Mouse (Mus musculus): ENCODE results near the gene Zbtb16. TPM values are rescaled to one million over a fixed set of nuclear protein-coding genes. Genes with fewer than 3 reads are reported as not detected.
A peak's percentile ranks its signal among the peaks of the same experiment; 100 is the strongest.

The Zbtb16 gene
- polyA plus RNA-seq, 1 experiment from 2014 or later = 13.3 TPM

DNA sequence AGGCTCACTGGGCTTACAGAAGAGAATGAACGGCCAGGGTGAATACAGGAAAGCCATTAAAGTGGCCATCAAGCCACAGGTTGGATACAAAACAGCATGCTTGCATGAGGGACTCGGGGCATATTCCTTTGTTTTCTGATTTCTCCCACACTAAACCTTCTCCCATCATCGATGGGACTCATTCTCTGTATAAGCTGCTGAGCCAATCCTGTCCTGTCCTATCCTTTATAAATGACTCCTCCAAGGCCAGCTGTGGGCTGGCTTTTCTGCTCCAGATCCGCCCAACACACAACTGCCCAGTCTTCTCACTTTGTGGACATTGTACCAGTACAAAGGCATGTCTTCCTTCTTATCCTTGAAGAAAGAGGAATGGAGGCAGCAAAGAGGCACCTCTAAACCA, 134.7 kb downstream of the Zbtb16 start:
- no peak overlapping the region for H3K4me3 ChIP-seq (ENCODE audit: low read length)
- H3K27ac ChIP-seq (ENCODE audit: low read length) = no peak overlapping the region
- WGBS = 67% methylated on average over 4 of the region's 4 CpGs

DNA sequence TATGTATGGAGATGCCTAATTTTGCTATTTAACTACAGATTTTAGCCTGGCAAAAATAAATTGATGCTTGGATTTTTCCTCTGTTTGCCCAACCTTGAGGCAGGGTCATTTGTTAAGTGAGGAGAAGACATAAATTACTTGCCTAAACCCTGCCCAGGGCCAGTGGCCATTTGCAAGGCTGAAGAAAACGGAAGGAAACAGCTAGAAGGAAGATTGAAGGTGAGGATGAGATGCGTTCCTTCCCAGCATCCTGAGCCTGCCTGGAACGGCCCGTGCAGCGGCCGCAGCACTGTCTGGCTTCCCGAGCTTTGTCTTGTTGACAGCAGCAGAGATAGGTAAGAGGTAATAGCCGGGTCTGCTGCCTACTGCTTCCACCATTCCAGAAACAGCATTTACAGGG, 135.2 kb downstream of the Zbtb16 start:
- Histone ChIP-seq H3K4me3 (ENCODE audit: low read length) (no peak overlapping the region), H3K9me3 (ENCODE audit: control insufficient read depth, low read length) (no peaks in the 10 kb centered on the region), H3K9ac (ENCODE audit: low read length) (no peak overlapping the region), H3K4me2 (ENCODE audit: low read depth, low read length) (no peak overlapping the region), H3K27me3 (ENCODE audit: control insufficient read depth, insufficient read depth, low read depth, low read length) (peaks cover 3% of the 10 kb centered on the region; the same call in 1 of the 2 replicates), H3K27ac (ENCODE audit: low read length) (no peak overlapping the region), H3K36me3 (ENCODE audit: control insufficient read depth, insufficient read depth, low read length) (no peaks in the 10 kb centered on the region), H3K4me1 (replicated peaks; ENCODE audit: control insufficient read depth, insufficient read depth, low read length) (peaks cover 12% of the 10 kb centered on the region)
- 51% methylated on average over 8 of the region's 8 CpGs for WGBS
- no peak for ATAC-seq (ENCODE audit: low read depth)

More for the DNA sequence above, 134.7 kb downstream of the Zbtb16 start:
- no peaks in the 10 kb centered on the region for H3K36me3 ChIP-seq (ENCODE audit: control insufficient read depth, insufficient read depth, low read length)
- no peak overlapping the region for H3K9ac ChIP-seq (ENCODE audit: low read length)
- H3K27me3 ChIP-seq (ENCODE audit: control insufficient read depth, insufficient read depth, low read depth, low read length) = peaks cover 3% of the 10 kb centered on the region; the same call in 1 of the 2 replicates
- no peaks in the 10 kb centered on the region for H3K9me3 ChIP-seq (ENCODE audit: control insufficient read depth, low read length)
- ATAC-seq (ENCODE audit: low read depth) = no peak
- H3K4me1 ChIP-seq (replicated peaks; ENCODE audit: control insufficient read depth, insufficient read depth, low read length) = peaks cover 8% of the 10 kb centered on the region
- H3K4me2 ChIP-seq (ENCODE audit: low read depth, low read length) = no peak overlapping the region

DNA sequence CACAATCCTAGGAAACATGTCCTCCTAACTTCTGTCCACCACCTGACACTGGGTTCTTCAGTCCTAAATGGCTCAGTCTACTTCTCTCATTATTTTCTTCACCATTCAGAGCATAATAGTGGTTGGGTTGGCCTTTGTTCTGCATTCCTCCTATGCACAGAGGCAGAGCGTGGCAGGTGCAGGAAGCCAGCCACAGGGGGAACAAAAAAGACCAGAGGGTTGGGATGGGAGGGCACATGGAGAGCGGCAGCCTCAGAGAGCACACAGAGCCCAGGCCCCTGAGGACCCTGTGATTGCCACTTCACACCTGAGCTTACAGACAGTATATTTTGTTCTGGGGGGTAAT, 138.6 kb downstream of the Zbtb16 start:
- H3K4me3 ChIP-seq (ENCODE audit: low read length) = no peak overlapping the region
- H3K27ac ChIP-seq (ENCODE audit: low read length) = no peak overlapping the region
- WGBS = 82% methylated on average over 2 of the region's 2 CpGs
- H3K9ac ChIP-seq (ENCODE audit: low read length) = no peak overlapping the region
- H3K36me3 ChIP-seq (ENCODE audit: control insufficient read depth, insufficient read depth, low read length) = no peaks in the 10 kb centered on the region
- H3K9me3 ChIP-seq (ENCODE audit: control insufficient read depth, low read length) = no peaks in the 10 kb centered on the region
- peaks cover 3% of the 10 kb centered on the region; the same call in 1 of the 2 replicates for H3K27me3 ChIP-seq (ENCODE audit: control insufficient read depth, insufficient read depth, low read depth, low read length)
- ATAC-seq (ENCODE audit: low read depth) = no peak
- peaks cover 31% of the 10 kb centered on the region for H3K4me1 ChIP-seq (replicated peaks; ENCODE audit: control insufficient read depth, insufficient read depth, low read length)
- no peak overlapping the region for H3K4me2 ChIP-seq (ENCODE audit: low read depth, low read length)

DNA sequence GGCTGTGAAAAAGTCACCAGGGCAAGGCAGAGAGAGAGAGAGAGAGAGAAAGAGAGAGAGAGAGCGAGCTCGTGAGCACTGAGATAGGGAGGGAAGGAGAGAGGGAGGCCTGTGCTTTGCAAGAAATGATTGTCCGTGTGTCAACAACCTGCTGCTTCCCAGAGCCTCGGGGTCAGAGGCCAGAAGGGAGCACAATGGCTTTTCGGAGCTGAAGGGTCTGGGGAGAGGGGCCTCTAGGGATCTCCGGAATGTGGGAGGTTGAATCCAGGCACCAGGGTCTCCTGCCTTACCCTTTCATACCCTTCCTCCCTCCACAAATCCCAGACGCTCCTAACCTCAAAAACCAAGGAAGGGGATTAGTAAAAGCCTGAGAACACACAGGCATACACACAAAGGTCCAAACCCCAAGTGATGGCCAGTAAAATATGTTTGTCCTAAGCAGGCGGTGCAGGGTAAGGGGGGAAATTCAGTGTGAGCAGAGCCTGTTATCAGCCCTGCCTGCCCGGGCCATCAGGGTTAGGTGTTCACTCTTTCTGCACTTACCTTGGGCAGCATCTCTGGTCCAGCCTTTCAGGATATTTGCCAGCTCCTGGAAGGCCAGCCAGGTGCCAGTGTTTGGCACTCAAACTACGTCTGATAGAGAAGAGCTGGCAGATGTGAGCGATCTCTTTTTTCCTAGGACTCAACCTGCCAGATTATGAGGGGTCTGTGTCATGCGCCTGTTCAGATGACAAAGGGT, 139.1 kb downstream of the Zbtb16 start:
- Histone ChIP-seq H3K4me2 (ENCODE audit: low read depth, low read length) (no peak overlapping the region), H3K4me1 (replicated peaks; ENCODE audit: control insufficient read depth, insufficient read depth, low read length) (peaks cover 31% of the 10 kb centered on the region), H3K9ac (ENCODE audit: low read length) (peak overlapping the region; percentile 13; the same call in 1 of the 2 replicates), H3K9me3 (ENCODE audit: control insufficient read depth, low read length) (no peaks in the 10 kb centered on the region), H3K27ac (ENCODE audit: low read length) (no peak overlapping the region), H3K4me3 (ENCODE audit: low read length) (no peak overlapping the region), H3K36me3 (ENCODE audit: control insufficient read depth, insufficient read depth, low read length) (no peaks in the 10 kb centered on the region), H3K27me3 (ENCODE audit: control insufficient read depth, insufficient read depth, low read depth, low read length) (peaks cover 3% of the 10 kb centered on the region; the same call in 1 of the 2 replicates)
- WGBS = 43% methylated on average over 12 of the region's 12 CpGs
- no peak for ATAC-seq (ENCODE audit: low read depth)

DNA sequence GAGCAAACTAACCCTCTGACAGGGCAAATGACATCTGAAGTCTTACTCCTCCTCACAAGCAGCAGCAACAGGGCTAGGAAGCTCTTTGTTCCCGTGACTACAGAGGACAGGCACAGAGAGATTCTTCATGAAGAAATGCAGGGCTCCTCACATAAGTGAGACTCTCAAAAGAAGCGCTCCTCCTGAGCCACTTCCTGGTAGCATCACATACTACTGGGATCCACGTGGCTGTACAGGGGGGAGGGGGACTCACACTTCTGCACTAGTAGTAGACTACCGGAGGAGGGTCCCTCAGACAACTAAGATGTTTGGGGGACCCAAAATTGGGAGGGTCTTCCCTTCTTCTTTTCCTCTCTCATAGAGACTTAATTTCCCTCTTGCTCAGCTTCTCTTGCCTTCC, 139.7 kb downstream of the Zbtb16 start:
- Histone ChIP-seq H3K9ac (ENCODE audit: low read length) (no peak overlapping the region; the same call in 1 of the 2 replicates), H3K27ac (ENCODE audit: low read length) (peak overlapping the region; percentile 74), H3K27me3 (ENCODE audit: control insufficient read depth, insufficient read depth, low read depth, low read length) (peaks cover 3% of the 10 kb centered on the region; the same call in 1 of the 2 replicates), H3K4me3 (ENCODE audit: low read length) (no peak overlapping the region), H3K4me1 (replicated peaks; ENCODE audit: control insufficient read depth, insufficient read depth, low read length) (peaks cover 31% of the 10 kb centered on the region), H3K36me3 (ENCODE audit: control insufficient read depth, insufficient read depth, low read length) (no peaks in the 10 kb centered on the region), H3K4me2 (ENCODE audit: low read depth, low read length) (no peak overlapping the region), H3K9me3 (ENCODE audit: control insufficient read depth, low read length) (no peaks in the 10 kb centered on the region)
- ATAC-seq (ENCODE audit: low read depth) = 0 out of 2 replicates have a peak, but pooled peaks have one; percentile 10
- 33% methylated on average over 4 of the region's 4 CpGs for WGBS

DNA sequence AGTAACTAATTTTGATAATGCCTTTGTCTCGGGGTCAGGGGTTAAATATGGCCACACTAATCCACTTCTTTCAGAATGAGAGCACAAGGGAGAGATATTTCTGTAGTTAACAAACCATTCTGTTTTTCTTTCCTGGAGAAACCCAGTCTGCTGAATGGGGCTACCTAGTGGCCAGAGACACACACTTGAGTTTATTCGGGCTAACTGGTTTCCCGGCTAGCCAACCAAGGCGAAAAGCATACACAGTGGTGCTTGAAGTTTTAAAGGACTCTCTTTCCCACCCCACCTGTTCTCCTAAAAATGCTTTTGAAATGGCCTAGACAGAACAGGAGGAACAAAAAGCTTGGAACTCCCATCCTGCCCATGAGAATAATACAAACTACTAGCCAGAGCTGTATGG, 140.2 kb downstream of the Zbtb16 start:
- H3K4me3 ChIP-seq (ENCODE audit: low read length) = no peak overlapping the region
- peak overlapping the region; percentile 74 for H3K27ac ChIP-seq (ENCODE audit: low read length)
- ATAC-seq (ENCODE audit: low read depth) = 0 out of 2 replicates have a peak, but pooled peaks have one; percentile 37
- 54% methylated on average over 4 of the region's 4 CpGs for WGBS
- no peaks in the 10 kb centered on the region for H3K9me3 ChIP-seq (ENCODE audit: control insufficient read depth, low read length)
- no peak overlapping the region for H3K4me2 ChIP-seq (ENCODE audit: low read depth, low read length)
- H3K36me3 ChIP-seq (ENCODE audit: control insufficient read depth, insufficient read depth, low read length) = no peaks in the 10 kb centered on the region
- H3K4me1 ChIP-seq (replicated peaks; ENCODE audit: control insufficient read depth, insufficient read depth, low read length) = peaks cover 31% of the 10 kb centered on the region
- H3K27me3 ChIP-seq (ENCODE audit: control insufficient read depth, insufficient read depth, low read depth, low read length) = peaks cover 3% of the 10 kb centered on the region; the same call in 1 of the 2 replicates
- no peak overlapping the region for H3K9ac ChIP-seq (ENCODE audit: low read length)

DNA sequence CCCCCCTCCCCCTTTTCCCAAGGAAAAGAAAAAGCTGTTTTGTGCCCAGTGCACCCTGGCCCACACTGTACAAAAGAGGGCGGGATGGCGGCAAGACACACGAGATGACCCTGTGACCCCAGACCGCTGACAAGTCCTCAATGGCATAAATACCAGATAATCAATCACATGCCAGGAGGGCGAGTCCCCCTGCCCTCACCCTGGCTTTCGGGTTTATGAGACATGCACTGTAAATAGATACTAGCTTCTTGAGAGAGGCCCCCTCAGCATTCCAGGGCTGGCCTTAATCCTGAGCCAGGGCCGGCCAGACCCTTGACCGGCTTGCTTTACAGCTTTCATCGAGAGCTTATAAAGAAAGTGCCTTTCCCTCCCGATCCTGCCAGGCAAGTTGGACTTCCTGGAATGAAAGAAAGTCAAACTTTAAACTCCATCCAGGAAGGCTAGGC, 141.4 kb downstream of the Zbtb16 start:
- Histone ChIP-seq H3K4me3 (ENCODE audit: low read length) (no peak overlapping the region), H3K36me3 (ENCODE audit: control insufficient read depth, insufficient read depth, low read length) (no peaks in the 10 kb centered on the region), H3K9ac (ENCODE audit: low read length) (no peak overlapping the region), H3K27ac (ENCODE audit: low read length) (peak overlapping the region; percentile 74), H3K9me3 (ENCODE audit: control insufficient read depth, low read length) (no peaks in the 10 kb centered on the region), H3K4me1 (replicated peaks; ENCODE audit: control insufficient read depth, insufficient read depth, low read length) (peaks cover 31% of the 10 kb centered on the region), H3K4me2 (ENCODE audit: low read depth, low read length) (peak overlapping the region; percentile 12; the same call in 1 of the 2 replicates), H3K27me3 (ENCODE audit: control insufficient read depth, insufficient read depth, low read depth, low read length) (no peaks in the 10 kb centered on the region)
- peak; percentile 77 for ATAC-seq (ENCODE audit: low read depth)
- WGBS = 5% methylated on average over 10 of the region's 10 CpGs

DNA sequence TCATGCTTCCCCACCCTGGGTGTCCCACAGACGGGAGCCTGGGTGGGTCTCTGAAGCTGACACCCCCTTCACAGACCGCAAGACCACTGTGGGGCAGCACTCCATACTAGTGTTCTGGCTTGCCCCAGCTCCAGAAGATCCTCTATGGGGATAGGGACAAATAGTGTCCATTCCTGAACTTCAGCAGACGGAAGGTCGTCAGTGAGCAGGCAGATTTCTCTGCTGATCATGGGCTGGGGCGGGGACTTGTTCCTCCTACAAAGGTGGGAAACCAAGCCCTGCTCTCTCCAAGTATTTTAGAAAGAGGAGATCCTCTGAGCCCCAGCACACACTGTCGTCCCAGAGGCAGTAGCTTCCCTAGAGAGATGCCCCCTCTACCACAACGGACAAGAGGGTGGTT, 142.3 kb downstream of the Zbtb16 start:
- WGBS = 68% methylated on average over 7 of the region's 7 CpGs
- Histone ChIP-seq H3K36me3 (ENCODE audit: control insufficient read depth, insufficient read depth, low read length) (no peaks in the 10 kb centered on the region), H3K4me1 (replicated peaks; ENCODE audit: control insufficient read depth, insufficient read depth, low read length) (peaks cover 31% of the 10 kb centered on the region), H3K4me2 (ENCODE audit: low read depth, low read length) (no peak overlapping the region), H3K9ac (ENCODE audit: low read length) (no peak overlapping the region), H3K9me3 (ENCODE audit: control insufficient read depth, low read length) (no peaks in the 10 kb centered on the region), H3K4me3 (ENCODE audit: low read length) (no peak overlapping the region), H3K27me3 (ENCODE audit: control insufficient read depth, insufficient read depth, low read depth, low read length) (no peaks in the 10 kb centered on the region), H3K27ac (ENCODE audit: low read length) (no peak overlapping the region)
- ATAC-seq (ENCODE audit: low read depth) = no peak

DNA sequence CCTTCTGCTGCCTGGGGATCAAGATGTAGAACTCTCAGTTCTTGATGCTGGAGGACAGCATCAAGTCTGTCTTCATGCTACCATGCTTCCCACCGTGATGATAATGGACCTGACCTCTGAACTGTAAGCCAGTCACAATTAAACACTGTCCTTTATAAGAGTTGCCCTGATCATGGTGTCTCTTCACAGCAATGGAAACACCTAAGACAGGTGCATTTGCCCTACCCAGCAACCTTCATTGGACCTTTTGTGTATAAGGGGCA, 146.4 kb downstream of the Zbtb16 start:
- H3K9ac ChIP-seq (ENCODE audit: low read length) = no peak overlapping the region
- H3K27ac ChIP-seq (ENCODE audit: low read length) = no peak overlapping the region
- H3K4me2 ChIP-seq (ENCODE audit: low read depth, low read length) = no peak overlapping the region
- WGBS = 64% methylated on average over 1 of the region's 1 CpGs
- no peaks in the 10 kb centered on the region for H3K9me3 ChIP-seq (ENCODE audit: control insufficient read depth, low read length)
- ATAC-seq (ENCODE audit: low read depth) = no peak
- H3K4me3 ChIP-seq (ENCODE audit: low read length) = no peak overlapping the region
- peaks cover 14% of the 10 kb centered on the region for H3K4me1 ChIP-seq (replicated peaks; ENCODE audit: control insufficient read depth, insufficient read depth, low read length)
- H3K36me3 ChIP-seq (ENCODE audit: control insufficient read depth, insufficient read depth, low read length) = no peaks in the 10 kb centered on the region
- no peaks in the 10 kb centered on the region for H3K27me3 ChIP-seq (ENCODE audit: control insufficient read depth, insufficient read depth, low read depth, low read length)
